Mouse (Mus musculus): ENCODE measurements around the gene Fancf.

DNA sequence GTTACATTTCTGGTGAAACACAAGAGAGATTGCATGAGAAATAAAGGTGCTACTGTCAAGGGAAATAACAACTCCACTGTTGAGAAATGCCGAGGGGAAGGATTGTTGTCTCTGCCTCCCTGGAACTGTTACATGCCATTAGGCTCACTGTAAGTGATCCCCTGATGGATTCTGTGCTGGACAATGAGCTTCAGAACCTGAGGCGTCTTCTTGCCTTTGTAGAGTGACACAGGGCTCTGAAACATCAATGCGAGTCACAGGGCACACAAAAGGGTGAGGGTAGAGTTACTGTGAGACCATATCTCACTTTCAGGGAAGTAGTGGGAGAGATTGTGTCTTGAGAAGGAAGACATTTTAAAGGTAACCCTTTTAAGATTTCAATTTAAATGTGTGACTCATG, 23.3 kb upstream of the Fancf start:
- no peak for TF ChIP-seq POLR2A (IDR thresholded peaks at IDR 0.05; ENCODE audit: low read depth, low read length)
- TF ChIP-seq CTCF (conservative IDR thresholded peaks at IDR 0.05; ENCODE audit: insufficient read depth, insufficient read length, low read depth, low read length), result no peak

Data from kidney, adult 2 months (tissue).